Mouse (Mus musculus): Measurements from ENCODE around the gene Creg1. TPM values are rescaled to one million over a fixed set of nuclear protein-coding genes. Genes with fewer than 3 reads are reported as not detected.
A peak's percentile ranks its signal among the peaks of the same experiment; 100 is the strongest.

The Creg1 gene
- total RNA-seq, 2 experiments from 2014 or later: 46.2 to 67.4 TPM

- Histone ChIP-seq H3K4me3 (no peak overlapping the region), H3K27ac (no peak overlapping the region)
- intact Hi-C loops (cut with DNase I): no loop called here
- TF ChIP-seq CTCF (IDR thresholded peaks at IDR 0.05): no peak
- no peak for DNase-seq
These were observed 38.3 kb downstream of the Creg1 start for GRCm38 (mm10) chr1:165801709-165802310.

GRCm38 (mm10) chr1:165803107-165803506 is 39.6 kb downstream of the Creg1 start:
- DNase-seq: no peak
- Histone ChIP-seq H3K27ac (no peak overlapping the region), H3K4me3 (no peak overlapping the region)
- intact Hi-C loops (cut with DNase I): no loop called here
- no peak for TF ChIP-seq CTCF (IDR thresholded peaks at IDR 0.05)

DNA sequence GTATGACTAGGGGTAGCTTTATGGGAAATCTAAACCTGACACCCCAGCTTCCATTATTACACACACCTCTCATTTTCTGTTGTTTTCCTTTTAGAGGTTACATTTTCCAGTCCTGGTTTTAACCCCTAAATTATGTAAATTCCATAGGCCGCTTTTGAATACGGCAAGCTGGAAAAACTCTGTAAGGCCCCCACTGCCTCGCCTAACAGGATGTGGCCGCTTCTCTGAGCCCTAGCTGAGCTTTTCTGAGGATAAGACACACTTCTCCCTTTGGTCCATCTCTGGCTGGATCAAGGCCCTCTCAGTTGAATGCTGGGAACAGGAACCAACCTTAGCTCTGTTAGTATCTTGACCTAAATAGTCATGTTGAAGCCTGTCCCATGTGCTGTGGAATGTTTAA is 40.6 kb downstream of the Creg1 start:
- intact Hi-C loops (cut with DNase I): no loop called here
- no peak for DNase-seq
- no peak for TF ChIP-seq CTCF (IDR thresholded peaks at IDR 0.05)
- H3K27ac ChIP-seq: no peak overlapping the region
- H3K4me3 ChIP-seq: no peak overlapping the region

- DNase-seq: no peak
- no peak overlapping the region for H3K4me3 ChIP-seq
- H3K27ac ChIP-seq: no peak overlapping the region
- no peak for TF ChIP-seq CTCF (IDR thresholded peaks at IDR 0.05)
- intact Hi-C loops (cut with DNase I): no loop called here
These were observed 47.1 kb downstream of the Creg1 start for GRCm38 (mm10) chr1:165810633-165811032.

DNA sequence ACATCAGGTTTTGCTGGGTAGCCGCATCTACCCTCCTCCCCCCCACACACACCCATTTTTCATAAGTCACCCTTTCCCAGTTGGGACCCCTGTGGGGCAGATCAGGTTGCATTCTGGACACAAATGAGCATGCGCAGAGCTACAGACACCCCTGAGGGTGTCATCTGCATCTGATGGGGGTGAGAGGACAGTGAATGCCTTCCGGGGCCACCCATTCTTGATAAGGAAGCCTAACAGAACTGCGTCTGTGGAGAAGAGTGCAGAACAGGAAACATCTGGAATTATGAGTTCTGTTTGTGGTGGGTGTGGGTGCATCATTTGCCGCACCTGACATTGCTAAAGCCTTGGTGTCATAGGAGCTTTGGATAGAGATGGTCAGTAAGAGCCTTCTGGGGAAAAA is 47.6 kb downstream of the Creg1 start:
- no peak overlapping the region for H3K27ac ChIP-seq
- no peak for DNase-seq
- H3K4me3 ChIP-seq: no peak overlapping the region
- intact Hi-C loops (cut with DNase I): no loop called here
- no peak for TF ChIP-seq CTCF (IDR thresholded peaks at IDR 0.05)

DNA sequence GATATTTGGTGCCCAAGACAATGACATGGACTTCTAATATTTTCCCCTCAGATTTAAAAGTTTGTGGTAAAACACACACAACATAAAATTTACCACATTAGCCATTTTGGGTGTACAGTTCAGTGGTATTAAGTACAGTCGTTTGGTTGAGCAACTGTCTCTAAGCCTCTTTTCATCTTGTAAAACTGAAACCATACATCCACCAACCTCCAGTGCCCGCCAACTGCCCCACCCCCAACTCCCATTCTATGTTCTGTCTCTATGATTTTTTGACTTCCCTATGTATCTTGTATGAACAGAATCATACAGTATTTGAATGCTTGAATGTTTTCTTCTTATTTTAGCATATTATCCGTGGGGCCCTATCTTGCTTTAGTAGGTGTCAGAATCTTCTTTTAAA is 49.2 kb downstream of the Creg1 start:
- no peak for DNase-seq
- Histone ChIP-seq H3K4me3 (no peak overlapping the region), H3K27ac (no peak overlapping the region)
- TF ChIP-seq CTCF (IDR thresholded peaks at IDR 0.05): no peak
- intact Hi-C loops (cut with DNase I): no loop called here

- H3K4me3 ChIP-seq: no peak overlapping the region
- H3K27ac ChIP-seq: no peak overlapping the region
- intact Hi-C loops (cut with DNase I): no loop called here
- no peak for DNase-seq
- TF ChIP-seq CTCF (IDR thresholded peaks at IDR 0.05): no peak
These were observed 50.6 kb downstream of the Creg1 start for GRCm38 (mm10) chr1:165814116-165814515.

DNA sequence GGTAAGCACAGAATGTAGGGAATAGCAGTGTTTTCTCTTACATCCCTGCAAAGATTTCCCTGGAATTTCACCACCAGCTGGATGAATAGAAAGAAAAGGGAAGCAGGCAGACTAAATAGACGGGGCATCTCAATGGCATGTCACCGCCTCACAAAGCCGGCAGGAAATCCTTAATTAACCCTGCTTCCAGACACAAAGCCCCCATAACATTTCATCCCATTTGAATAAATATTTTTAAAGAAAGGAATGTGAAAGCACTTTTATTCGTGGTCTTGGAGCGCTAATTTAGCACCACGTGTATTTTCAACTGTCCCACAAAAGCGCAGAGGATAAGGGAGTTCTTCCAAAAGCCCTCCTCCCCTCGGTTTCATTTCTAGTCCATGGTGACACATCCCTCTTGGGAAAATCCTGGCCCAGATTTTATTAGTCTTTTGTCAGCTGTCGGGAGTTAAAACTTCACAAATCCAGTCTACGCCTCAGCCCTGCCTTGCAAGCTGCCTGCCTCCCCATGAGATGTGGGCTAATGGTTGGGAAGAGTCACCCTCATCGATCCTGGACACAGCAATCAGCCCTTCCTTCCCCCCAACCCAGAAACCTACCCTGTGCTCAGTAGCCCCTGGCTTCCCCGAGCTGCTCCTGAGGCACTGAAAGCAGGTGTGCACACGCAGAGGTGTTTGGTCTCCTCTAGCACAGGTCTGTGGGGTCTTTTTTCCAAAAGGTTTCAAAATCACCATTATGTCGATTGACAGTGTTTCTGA is 51.2 kb downstream of the Creg1 start:
- intact Hi-C loops (cut with DNase I): no loop called here
- DNase-seq: no peak
- Histone ChIP-seq H3K4me3 (peak overlapping the region; percentile 43), H3K27ac (0 out of 2 replicates have a peak overlapping the region, but pooled peaks have one; percentile 12)
- no peak for TF ChIP-seq CTCF (IDR thresholded peaks at IDR 0.05)

GRCm38 (mm10) chr1:165816391-165816790 is 52.8 kb downstream of the Creg1 start:
- no peak for DNase-seq
- no peak overlapping the region for H3K4me3 ChIP-seq
- intact Hi-C loops (cut with DNase I): no loop called here
- H3K27ac ChIP-seq: no peak overlapping the region
- no peak for TF ChIP-seq CTCF (IDR thresholded peaks at IDR 0.05)

- intact Hi-C loops (cut with DNase I): no loop called here
- Histone ChIP-seq H3K27ac (peak overlapping the region; percentile 57; the same call in 1 of the 2 replicates), H3K4me3 (no peak overlapping the region)
- no peak for DNase-seq
- no peak for TF ChIP-seq CTCF (IDR thresholded peaks at IDR 0.05)
These were observed 53.7 kb downstream of the Creg1 start for GRCm38 (mm10) chr1:165817264-165817663.

- Histone ChIP-seq H3K4me3 (no peak overlapping the region), H3K27ac (peak overlapping the region; percentile 57)
- no peak for DNase-seq
- no peak for TF ChIP-seq CTCF (IDR thresholded peaks at IDR 0.05)
- intact Hi-C loops (cut with DNase I): no loop called here
These were observed 54.8 kb downstream of the Creg1 start for GRCm38 (mm10) chr1:165818145-165818860.

DNA sequence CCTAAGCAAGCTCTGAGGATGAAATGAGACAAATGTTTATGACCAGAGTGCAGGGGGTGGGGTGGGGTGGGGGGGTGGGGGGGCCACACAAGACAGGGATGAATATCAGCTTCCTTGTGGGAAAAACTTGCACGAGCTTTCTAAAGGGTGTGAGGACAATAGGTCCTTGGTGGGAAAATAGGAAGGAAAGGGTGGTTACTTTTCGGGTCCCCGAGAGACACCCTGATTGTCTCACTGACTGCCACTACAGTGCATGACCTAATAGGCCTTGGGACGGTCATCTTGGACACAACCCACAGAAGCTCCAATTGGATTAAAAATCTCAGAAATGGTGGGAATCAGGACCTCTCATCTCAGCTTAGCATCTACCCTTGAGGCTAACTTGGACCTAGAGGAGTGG is 55.6 kb downstream of the Creg1 start:
- intact Hi-C loops (cut with DNase I): no loop called here
- Histone ChIP-seq H3K4me3 (no peak overlapping the region), H3K27ac (peak overlapping the region; percentile 76)
- no peak for DNase-seq
- no peak for TF ChIP-seq CTCF (IDR thresholded peaks at IDR 0.05)

DNA sequence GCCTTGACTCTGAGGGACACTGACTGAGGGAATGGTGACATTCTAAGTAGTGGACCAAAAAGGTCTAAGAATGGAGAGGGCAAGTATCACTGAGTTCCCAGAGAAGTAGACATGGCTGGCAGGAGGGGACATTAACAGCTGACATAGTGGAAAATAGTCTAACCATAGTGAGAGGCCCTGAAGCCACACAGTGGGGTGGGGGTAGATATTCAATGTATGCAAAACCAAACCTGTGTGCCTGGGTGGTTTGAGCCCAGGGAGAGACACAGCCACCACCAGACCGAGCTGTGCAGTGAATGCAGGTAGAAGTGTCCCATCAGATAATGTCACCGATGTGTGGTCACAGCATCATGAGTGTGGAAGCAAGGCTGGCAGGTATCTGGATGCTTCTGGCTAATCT is 58.5 kb downstream of the Creg1 start:
- TF ChIP-seq CTCF (IDR thresholded peaks at IDR 0.05): no peak
- intact Hi-C loops (cut with DNase I): no loop called here

More for the DNA sequence above, 58.5 kb downstream of the Creg1 start:
- Histone ChIP-seq H3K4me3 (no peak overlapping the region), H3K27ac (no peak overlapping the region)
- no peak for DNase-seq

Other genes starting within 250 kb of the Creg1 start
- gene Mpzl1, start 129.2 kb upstream of the Creg1 start, total RNA-seq (2021): 1 to 10 TPM; 7.0 to 8.7 TPM
- gene Rcsd1, start 54.0 kb upstream of the Creg1 start, total RNA-seq (2021): 10 to 100 TPM; 93.3 to 95.0 TPM
- gene Cd247, start 24.9 kb downstream of the Creg1 start, total RNA-seq (2021): under 1 TPM; 0.17 to 0.38 TPM
- gene Pou2f1, start 238.9 kb downstream of the Creg1 start, total RNA-seq (2021): 1 to 10 TPM; 6.6 to 8.6 TPM

Measured in gastrocnemius, adult 2 months (tissue).